Mouse (Mus musculus): ENCODE data around the gene Nsun7.

- no peak for TF ChIP-seq CTCF (IDR thresholded peaks at IDR 0.05; ENCODE audit: extremely low read depth, insufficient read length, insufficient replicate concordance, low read depth, low read length)
- no peak for TF ChIP-seq POLR2A (IDR thresholded peaks at IDR 0.05; ENCODE audit: low read depth, low read length)
Measured at GRCm38 (mm10) chr5:66253219-66253618, 6.5 kb upstream of the Nsun7 start.
